Mouse (Mus musculus): ENCODE results near the gene Chtop. TPM values are rescaled to one million over a fixed set of nuclear protein-coding genes. Genes with fewer than 3 reads are reported as not detected.

The Chtop gene
- polyA plus RNA-seq (2012; rRNA removed), result 35.2 and 38.0 TPM in 2 replicates

DNA sequence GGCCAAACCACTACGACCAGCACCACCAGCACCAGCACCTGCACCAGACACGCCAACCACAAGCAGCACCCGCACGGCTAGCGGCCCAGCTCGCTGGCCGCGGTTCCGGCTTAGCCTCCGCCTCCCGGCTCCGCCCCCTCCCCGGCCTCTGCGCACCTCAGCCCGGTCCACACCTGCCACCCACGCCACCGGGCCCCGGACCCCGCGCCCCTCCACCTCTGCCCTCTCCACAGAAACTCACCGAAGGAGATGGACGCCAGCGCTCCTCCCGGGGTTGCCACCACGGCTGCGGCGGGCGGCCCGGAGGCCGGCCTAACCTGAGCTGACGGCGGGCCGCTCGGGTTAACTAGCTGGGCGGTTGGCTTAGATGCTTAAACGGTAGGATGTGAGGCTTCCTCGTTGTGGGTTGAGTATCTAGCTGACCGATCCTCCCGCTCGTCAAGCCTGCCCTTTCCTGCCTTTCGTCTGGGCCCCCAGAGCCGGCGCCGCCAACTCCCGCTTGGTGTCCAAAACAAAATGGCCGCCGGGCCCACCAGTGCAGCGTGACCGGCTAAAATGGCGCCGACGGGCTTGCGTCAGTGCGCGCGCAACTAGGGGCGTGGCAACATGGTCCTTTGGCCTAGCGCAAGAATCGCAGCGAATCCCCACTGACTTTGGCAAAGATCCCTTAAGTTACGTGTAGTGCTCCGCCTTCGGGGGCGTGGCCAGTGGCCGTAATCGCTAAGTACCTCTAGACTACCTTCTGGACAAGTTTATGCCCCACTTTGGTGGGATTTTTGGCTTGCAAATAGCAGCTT, at the start of gene Chtop:
TSS of gene Chtop (minus strand) at position 549 of the 797 bp plus-strand sequence.
- WGBS, result under 1% methylated on average over 66 of the region's 66 CpGs
- DNase-seq (ENCODE audit: low read depth, low spot score), result peak; percentile 98

- WGBS, result 68% methylated on average over 5 of the region's 5 CpGs
- DNase-seq (ENCODE audit: low read depth, low spot score), result no peak
Observed at GRCm38 (mm10) chr3:90555954-90556353, 46.7 kb upstream of the Chtop start.

DNA sequence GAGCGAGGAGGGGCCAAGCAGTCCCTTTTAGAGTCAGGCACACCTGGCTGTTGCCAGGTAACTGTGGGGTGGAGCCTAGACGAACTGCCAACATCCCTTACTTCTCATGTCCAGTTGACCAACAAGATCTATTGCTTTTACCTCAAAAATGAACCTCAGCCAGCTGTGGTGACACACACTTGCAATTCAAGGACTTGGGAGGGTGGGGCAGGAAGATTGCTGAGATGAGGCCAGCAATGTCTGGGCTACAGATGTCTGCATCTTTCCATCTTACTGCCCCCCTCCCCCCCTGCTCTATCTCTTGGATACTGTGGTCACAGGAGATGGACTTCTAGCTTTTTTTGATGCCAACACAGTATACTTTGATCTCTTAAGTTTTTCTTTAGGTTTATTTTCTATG, 42.9 kb upstream of the Chtop start:
- DNase-seq (ENCODE audit: low read depth, low spot score), result no peak
- 56% methylated on average over 2 of the region's 2 CpGs for WGBS

DNA sequence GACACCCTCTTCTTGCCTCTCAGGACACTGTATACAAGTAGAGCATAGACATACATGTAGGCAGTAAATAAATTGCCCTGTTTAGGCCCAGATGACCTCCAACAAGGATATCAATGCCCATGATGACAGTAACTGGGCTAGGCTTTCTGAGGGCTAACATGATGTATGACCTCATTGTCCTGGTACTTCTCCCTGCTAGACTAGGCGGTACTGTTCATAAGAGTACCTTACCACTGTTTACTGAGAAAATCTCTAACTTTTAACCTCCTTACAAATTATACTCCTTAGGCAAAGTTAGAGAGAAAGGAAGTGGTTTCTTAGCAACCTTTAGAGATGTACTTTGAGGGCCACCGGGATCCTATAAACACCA, 41.1 kb upstream of the Chtop start:
- WGBS, result 42% methylated on average over 2 of the region's 2 CpGs
- DNase-seq (ENCODE audit: low read depth, low spot score), result no peak

- WGBS, result 55% methylated on average over 5 of the region's 5 CpGs
- no peak for DNase-seq (ENCODE audit: low read depth, low spot score)
Observed at GRCm38 (mm10) chr3:90549676-90550420, 40.5 kb upstream of the Chtop start.

GRCm38 (mm10) chr3:90540904-90541303, 31.6 kb upstream of the Chtop start:
- no peak for DNase-seq (ENCODE audit: low read depth, low spot score)
- WGBS, result 70% methylated on average over 4 of the region's 4 CpGs

DNA sequence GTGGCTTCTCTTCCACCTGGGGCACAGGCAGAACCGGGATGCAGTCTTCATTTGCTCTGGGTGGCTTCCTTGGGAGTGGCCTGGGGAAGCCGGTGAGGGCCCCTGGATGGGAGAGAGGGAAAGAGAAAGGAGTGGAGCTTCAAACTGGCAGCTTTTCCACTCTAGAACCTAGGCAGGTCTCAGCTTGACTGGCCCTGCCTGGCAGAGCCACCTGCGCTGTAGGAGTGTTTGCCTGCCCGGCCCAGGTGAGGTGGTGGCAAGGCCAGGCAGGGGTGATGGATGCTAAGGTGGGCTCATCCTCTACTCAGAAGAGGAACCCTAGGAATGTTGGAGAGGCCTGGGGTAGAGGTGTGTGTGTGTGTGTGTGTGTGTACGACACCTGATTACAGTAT, 28.6 kb upstream of the Chtop start:
- DNase-seq (ENCODE audit: low read depth, low spot score), result no peak
- WGBS, result 22% methylated on average over 5 of the region's 5 CpGs

- no peak for DNase-seq (ENCODE audit: low read depth, low spot score)
- WGBS, result 13% methylated on average over 10 of the region's 10 CpGs
Observed at GRCm38 (mm10) chr3:90537141-90537904, 28.0 kb upstream of the Chtop start, which contains the start of gene S100a16. Gene S100a16 (plus strand): TSS chr3:90537254.

DNA sequence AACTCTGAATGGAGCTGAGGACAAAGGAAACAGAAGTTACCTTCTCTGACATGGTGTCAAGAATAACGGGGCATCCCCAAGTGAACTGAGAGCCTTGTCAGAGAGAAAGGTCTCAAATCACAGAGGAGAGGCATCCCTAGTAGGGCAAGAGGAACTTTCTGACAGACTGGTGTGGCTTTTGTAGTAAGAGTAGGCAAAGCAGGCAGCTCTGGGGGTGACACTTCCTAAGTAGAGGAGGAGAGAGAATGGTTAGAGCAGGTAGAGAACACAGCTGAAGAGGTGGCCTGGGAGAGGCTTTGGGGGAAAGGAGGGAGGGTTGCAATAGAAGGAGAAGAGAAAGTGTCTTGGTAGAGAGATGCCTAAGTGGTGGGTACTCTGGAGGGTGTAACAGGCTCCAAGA, 26.1 kb upstream of the Chtop start:
- 97% methylated on average over 1 of the region's 1 CpGs for WGBS
- no peak for DNase-seq (ENCODE audit: low read depth, low spot score)

GRCm38 (mm10) chr3:90531713-90532112, 22.4 kb upstream of the Chtop start:
- WGBS, result 40% methylated on average over 5 of the region's 5 CpGs
- no peak for DNase-seq (ENCODE audit: low read depth, low spot score)

- 86% methylated on average over 7 of the region's 7 CpGs for WGBS
Observed at GRCm38 (mm10) chr3:90527291-90527873, 18.1 kb upstream of the Chtop start.

DNA sequence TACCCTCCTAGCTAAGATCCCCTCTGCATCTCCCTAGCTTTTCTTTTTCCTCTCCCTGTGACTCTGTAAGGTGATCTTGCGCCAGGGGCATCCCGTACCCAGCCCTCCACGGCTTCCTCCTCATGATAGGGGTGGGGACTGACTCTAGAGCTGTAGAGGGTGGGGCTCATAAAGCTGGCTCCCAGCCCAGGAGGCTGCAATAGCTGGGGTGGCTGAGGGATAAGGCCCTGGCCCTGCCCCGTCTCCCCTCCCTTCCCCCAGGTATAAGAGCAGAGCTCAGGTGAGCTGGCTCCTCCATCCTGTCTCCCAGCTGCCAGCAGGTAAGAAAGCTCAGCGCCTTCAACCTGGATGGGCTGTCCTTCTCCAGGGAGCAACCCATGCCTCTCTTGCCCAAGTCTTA, 17.3 kb upstream of the Chtop start, which contains the start of gene S100a14:
TSS of gene S100a14 (plus strand) at position 277 of the 400 bp plus-strand sequence.
- WGBS, result 21% methylated on average over 5 of the region's 5 CpGs
- peak; percentile 90 for DNase-seq (ENCODE audit: low read depth, low spot score)

More at GRCm38 (mm10) chr3:90527291-90527873, 18.1 kb upstream of the Chtop start:
- no peak for DNase-seq (ENCODE audit: low read depth, low spot score)

DNA sequence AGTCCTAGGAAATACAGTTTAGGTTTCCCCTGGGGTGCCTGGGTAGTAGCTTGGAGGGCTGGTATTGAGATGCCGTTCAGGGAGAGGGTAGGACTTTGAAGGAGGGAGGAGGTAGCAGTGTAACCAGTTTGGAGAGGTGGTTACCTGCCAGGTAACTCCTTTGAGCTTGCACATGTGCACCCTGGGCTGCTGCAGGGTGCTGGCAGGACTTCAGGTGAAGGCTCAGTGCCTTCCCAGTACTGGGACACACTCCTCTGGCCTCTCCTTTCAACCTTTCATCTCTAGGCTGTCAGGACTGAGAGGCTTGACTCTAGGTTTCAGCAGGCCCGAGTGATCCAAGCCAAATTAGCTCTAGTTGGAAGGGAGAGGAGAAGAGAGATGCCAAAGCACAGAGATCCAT, 16.8 kb upstream of the Chtop start:
- 28% methylated on average over 2 of the region's 2 CpGs for WGBS
- DNase-seq (ENCODE audit: low read depth, low spot score), result no peak

DNA sequence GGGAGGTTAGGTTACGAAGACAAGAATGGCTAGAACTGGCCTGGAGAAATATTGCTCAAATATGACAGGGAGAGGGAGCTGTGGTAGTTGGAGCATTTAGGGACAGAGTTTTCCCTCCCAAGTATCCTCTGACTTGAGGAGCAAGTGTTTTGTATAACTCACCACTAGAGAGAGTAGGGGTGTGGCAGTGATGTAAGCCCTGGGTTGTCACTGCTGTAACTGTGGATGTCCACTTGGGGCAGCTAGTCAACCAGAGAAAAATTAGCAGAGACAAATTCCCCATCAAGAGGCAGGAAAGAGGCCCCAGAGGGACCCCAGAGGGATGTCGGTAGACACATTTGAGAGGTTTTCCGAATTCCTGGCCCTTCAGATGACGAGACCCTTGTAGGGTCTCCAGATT, 16.1 kb upstream of the Chtop start:
- WGBS, result 51% methylated on average over 4 of the region's 4 CpGs
- no peak for DNase-seq (ENCODE audit: low read depth, low spot score)

DNA sequence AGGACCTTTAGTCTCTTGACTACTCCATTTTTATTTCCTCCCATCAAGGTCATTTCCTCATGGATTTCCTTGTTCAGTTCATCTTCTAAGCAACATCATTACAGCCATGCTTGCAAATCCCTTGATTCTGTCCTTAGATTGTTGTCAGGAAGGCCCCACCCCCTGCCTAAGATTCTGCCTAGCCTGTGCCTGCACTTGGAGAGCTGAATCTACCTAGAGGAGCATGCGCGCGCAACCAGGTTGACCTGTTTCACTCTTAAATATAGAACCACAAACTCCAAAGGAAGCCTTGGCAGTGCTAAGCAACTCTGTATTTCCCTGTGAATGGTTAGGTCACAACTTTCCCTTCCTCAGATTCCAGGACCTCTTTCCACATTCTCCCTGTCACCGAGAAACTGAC, 8.4 kb upstream of the Chtop start:
- no peak for DNase-seq (ENCODE audit: low read depth, low spot score)
- WGBS, result 87% methylated on average over 4 of the region's 4 CpGs

GRCm38 (mm10) chr3:90515789-90516188, 6.5 kb upstream of the Chtop start:
- 93% methylated on average over 4 of the region's 4 CpGs for WGBS

GRCm38 (mm10) chr3:90515242-90515641, 5.9 kb upstream of the Chtop start:
- 13% methylated on average over 1 of the region's 1 CpGs for WGBS
- DNase-seq (ENCODE audit: low read depth, low spot score), result no peak

More at GRCm38 (mm10) chr3:90515789-90516188, 6.5 kb upstream of the Chtop start:
- DNase-seq (ENCODE audit: low read depth, low spot score), result no peak

DNA sequence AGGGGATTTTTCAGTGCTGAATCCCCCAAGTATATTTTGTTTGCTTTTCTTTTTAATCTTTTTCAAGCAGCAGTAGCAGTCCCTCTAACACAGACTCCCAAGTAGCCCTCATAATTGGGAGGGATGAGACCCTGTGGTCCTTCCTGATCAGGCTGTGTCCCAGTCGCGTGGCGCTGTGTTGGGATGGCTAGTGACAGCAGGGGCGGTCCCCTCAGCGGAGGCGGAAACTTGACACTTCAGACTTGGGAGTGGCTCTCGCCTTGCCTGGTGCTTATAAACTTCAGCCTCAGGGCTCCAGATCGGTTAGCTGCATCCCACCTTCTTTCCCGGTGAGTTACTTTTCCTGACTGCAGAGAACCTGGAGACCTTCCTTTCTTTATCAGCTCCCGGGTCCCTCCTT, 5.4 kb upstream of the Chtop start:
- DNase-seq (ENCODE audit: low read depth, low spot score), result peak; percentile 70
- WGBS, result under 1% methylated on average over 10 of the region's 10 CpGs

DNA sequence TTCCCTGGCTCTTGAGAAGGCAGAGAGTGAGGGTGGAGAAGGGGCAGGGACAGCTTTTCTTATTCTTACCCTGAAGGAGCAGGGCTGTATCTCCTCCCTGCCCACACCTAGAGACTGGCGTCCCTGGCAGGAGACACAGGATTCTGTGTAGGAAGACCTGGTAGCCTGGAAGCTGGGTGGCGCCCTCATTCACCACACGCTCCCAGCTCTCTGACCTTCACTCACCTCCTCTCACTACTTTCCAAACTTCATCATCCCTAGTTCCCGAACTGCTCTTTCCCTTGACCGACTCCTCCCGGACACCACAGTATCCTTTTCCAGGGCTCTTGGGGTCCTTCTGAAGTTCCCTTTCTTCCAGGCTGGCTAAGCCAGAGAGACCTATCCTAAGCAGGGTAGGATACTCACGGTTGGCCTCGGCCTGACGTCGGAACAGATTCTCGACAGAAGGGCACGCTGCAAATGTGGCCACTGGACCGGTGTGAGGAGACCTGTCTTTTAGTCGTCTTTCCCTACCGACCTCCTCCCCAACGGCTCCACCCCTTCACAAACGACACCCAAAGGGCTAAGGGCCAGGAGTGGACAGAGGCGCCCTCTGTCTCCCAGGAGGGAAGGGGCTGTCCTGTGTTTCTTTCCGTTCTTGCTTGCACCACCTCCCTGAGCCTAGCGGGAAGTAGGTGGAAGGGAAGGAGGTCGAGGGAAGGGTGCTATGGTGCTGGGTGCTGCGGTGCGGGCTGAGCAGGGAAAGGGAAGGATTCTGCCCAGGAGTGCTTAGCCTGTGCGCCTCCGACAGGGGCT, 4.7 kb upstream of the Chtop start, which contains the start of the genes S100a1 and S100a13:
TSS of gene S100a1 (minus strand) at position 597 of the 795 bp plus-strand sequence.
TSS of gene S100a13 (plus strand) at position 640 of the 795 bp plus-strand sequence.
- 2% methylated on average over 25 of the region's 25 CpGs for WGBS
- DNase-seq (ENCODE audit: low read depth, low spot score), result peak; percentile 85

Measured in large intestine, adult 2 months (tissue).